Mouse (Mus musculus): Measurements from ENCODE around the gene Spta1. TPM values are rescaled to one million over a fixed set of nuclear protein-coding genes. Genes with fewer than 3 reads are reported as not detected.

The Spta1 gene
- polyA plus RNA-seq (2015; fragmentation: Illumina TruSeq; extraction: RNeasy Lipid Tissue Mini Kit (QIAGEN cat#74804); ENCODE audit: insufficient read depth, low replicate concordance): 12.5 TPM

GRCm38 (mm10) chr1:174172605-174173004 is at the start of gene Spta1:
Spta1 (plus strand) TSS chr1:174172776.

GRCm38 (mm10) chr1:174131217-174131616 is 41.4 kb upstream of the Spta1 start, which contains the start of gene Olfr424:
Olfr424 (plus strand) TSS chr1:174131517.

GRCm38 (mm10) chr1:174155333-174155732 is 17.2 kb upstream of the Spta1 start, which contains the start of gene Olfr420:
Olfr420 (plus strand) TSS chr1:174155633.

GRCm38 (mm10) chr1:174251961-174252360 is 79.4 kb downstream of the Spta1 start, which contains the start of gene Olfr419:
Olfr419 (minus strand) TSS chr1:174252061.

Other genes starting within 250 kb of the Spta1 start
- 843 TPM for gene Mndal, start 230.3 kb upstream of the Spta1 start, polyA plus RNA-seq (2015; fragmentation: Illumina TruSeq; extraction: RNeasy Lipid Tissue Mini Kit (QIAGEN cat#74804); ENCODE audit: insufficient read depth, low replicate concordance)
- gene Ifi203, start 230.1 kb upstream of the Spta1 start, polyA plus RNA-seq (2015; fragmentation: Illumina TruSeq; extraction: RNeasy Lipid Tissue Mini Kit (QIAGEN cat#74804); ENCODE audit: insufficient read depth, low replicate concordance): 491 TPM
- gene Ifi202b, start 190.0 kb upstream of the Spta1 start, polyA plus RNA-seq (2015; fragmentation: Illumina TruSeq; extraction: RNeasy Lipid Tissue Mini Kit (QIAGEN cat#74804); ENCODE audit: insufficient read depth, low replicate concordance): not detected
- 77.1 TPM for gene Ifi205, start 141.0 kb upstream of the Spta1 start, polyA plus RNA-seq (2015; fragmentation: Illumina TruSeq; extraction: RNeasy Lipid Tissue Mini Kit (QIAGEN cat#74804); ENCODE audit: insufficient read depth, low replicate concordance)
- 1.1 TPM for gene Olfr433, start 132.1 kb upstream of the Spta1 start, polyA plus RNA-seq (2015; fragmentation: Illumina TruSeq; extraction: RNeasy Lipid Tissue Mini Kit (QIAGEN cat#74804); ENCODE audit: insufficient read depth, low replicate concordance)
- gene Olfr432, start 123.6 kb upstream of the Spta1 start, polyA plus RNA-seq (2015; fragmentation: Illumina TruSeq; extraction: RNeasy Lipid Tissue Mini Kit (QIAGEN cat#74804); ENCODE audit: insufficient read depth, low replicate concordance): 0.10 TPM
- gene Olfr430, start 106.2 kb upstream of the Spta1 start, polyA plus RNA-seq (2015; fragmentation: Illumina TruSeq; extraction: RNeasy Lipid Tissue Mini Kit (QIAGEN cat#74804); ENCODE audit: insufficient read depth, low replicate concordance): not detected
- gene Olfr429, start 88.4 kb upstream of the Spta1 start, polyA plus RNA-seq (2015; fragmentation: Illumina TruSeq; extraction: RNeasy Lipid Tissue Mini Kit (QIAGEN cat#74804); ENCODE audit: insufficient read depth, low replicate concordance): not detected
- gene Olfr427, start 75.9 kb upstream of the Spta1 start, polyA plus RNA-seq (2015; fragmentation: Illumina TruSeq; extraction: RNeasy Lipid Tissue Mini Kit (QIAGEN cat#74804); ENCODE audit: insufficient read depth, low replicate concordance): not detected
- not detected for gene Olfr231, start 51.6 kb upstream of the Spta1 start, polyA plus RNA-seq (2015; fragmentation: Illumina TruSeq; extraction: RNeasy Lipid Tissue Mini Kit (QIAGEN cat#74804); ENCODE audit: insufficient read depth, low replicate concordance)
- not detected for gene Olfr424, start 41.3 kb upstream of the Spta1 start, polyA plus RNA-seq (2015; fragmentation: Illumina TruSeq; extraction: RNeasy Lipid Tissue Mini Kit (QIAGEN cat#74804); ENCODE audit: insufficient read depth, low replicate concordance)
- gene Olfr420, start 17.1 kb upstream of the Spta1 start, polyA plus RNA-seq (2015; fragmentation: Illumina TruSeq; extraction: RNeasy Lipid Tissue Mini Kit (QIAGEN cat#74804); ENCODE audit: insufficient read depth, low replicate concordance): not detected
- gene Olfr419, start 79.3 kb downstream of the Spta1 start, polyA plus RNA-seq (2015; fragmentation: Illumina TruSeq; extraction: RNeasy Lipid Tissue Mini Kit (QIAGEN cat#74804); ENCODE audit: insufficient read depth, low replicate concordance): not detected
- gene Mptx1, start 157.7 kb downstream of the Spta1 start, polyA plus RNA-seq (2015; fragmentation: Illumina TruSeq; extraction: RNeasy Lipid Tissue Mini Kit (QIAGEN cat#74804); ENCODE audit: insufficient read depth, low replicate concordance): not detected
- gene Olfr417, start 192.3 kb downstream of the Spta1 start, polyA plus RNA-seq (2015; fragmentation: Illumina TruSeq; extraction: RNeasy Lipid Tissue Mini Kit (QIAGEN cat#74804); ENCODE audit: insufficient read depth, low replicate concordance): not detected
- not detected for gene Olfr248, start 218.3 kb downstream of the Spta1 start, polyA plus RNA-seq (2015; fragmentation: Illumina TruSeq; extraction: RNeasy Lipid Tissue Mini Kit (QIAGEN cat#74804); ENCODE audit: insufficient read depth, low replicate concordance)

Measured in spleen, adult 10 weeks (tissue).